Mouse (Mus musculus): ENCODE results near the gene Shtn1. TPM values are rescaled to one million over a fixed set of nuclear protein-coding genes. Genes with fewer than 3 reads are reported as not detected.

Shtn1 gene
- total RNA-seq, 2 experiments from 2014 or later: 0.42 to 1.3 TPM

GRCm38 (mm10) chr19:59052783-59053490 is 23.0 kb downstream of the Shtn1 start:
- ATAC-seq (replicated peaks; ENCODE audit: poor library complexity): no peak

DNA sequence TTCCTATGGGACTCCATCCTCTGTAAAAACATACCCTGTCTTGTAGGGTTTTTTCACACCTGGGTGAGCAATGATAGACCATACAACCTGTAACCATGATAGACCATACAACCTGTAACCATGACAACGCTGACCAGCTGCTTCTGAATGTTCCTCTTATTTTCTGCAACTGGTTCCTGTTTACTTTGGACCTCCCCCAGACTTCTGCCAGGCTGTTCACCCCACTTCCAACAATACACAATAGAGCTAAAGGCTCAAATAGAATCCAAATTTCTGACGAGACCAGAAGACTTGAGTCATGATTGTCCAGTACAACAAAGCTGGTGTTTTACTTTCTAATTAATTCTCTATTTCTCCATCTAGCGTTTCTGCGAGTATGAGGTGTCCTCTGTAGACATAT is 23.8 kb downstream of the Shtn1 start:
- no peak for ATAC-seq (replicated peaks; ENCODE audit: poor library complexity)

- ATAC-seq (replicated peaks; ENCODE audit: poor library complexity): no peak
Measured at GRCm38 (mm10) chr19:59051622-59052021, 24.3 kb downstream of the Shtn1 start.

DNA sequence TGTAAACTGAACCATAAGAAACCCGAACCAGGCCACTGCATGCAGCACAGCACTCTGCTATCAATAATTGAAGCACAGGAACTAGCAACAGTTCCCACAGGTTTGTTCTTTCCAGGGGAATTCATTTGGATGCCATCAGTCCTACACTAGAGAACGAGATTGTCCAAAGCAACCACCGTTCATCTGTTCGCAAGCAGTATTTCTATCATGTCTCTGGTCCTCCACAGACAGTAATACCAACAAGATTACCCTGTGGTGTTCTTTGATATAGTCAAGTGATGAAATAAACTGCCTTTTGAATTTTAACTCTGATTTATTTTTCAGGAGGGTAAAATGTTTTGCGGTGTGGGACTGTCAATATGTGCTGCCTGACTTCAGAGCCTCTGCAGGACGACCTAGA is 27.0 kb downstream of the Shtn1 start:
- no peak for ATAC-seq (replicated peaks; ENCODE audit: poor library complexity)

DNA sequence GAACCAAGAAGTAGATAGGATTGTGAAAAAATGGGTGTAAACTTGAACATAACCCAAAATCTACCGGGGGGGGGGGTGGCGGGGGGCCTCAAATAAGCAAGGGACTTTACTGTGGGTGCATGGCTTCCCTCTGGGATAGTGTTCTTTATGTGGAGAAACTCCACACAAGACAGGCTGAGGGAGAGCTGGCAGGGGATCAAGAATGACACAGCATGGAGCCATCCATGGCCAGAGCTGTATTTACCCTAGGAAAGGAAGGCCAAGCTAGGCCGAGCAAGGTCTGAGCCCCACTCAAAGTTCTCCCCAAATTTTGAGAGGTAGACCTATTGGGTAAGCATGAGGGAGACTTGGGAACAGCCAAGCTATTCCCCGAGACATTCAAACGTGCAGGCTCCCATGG is 28.4 kb downstream of the Shtn1 start:
- no peak for ATAC-seq (replicated peaks; ENCODE audit: poor library complexity)

DNA sequence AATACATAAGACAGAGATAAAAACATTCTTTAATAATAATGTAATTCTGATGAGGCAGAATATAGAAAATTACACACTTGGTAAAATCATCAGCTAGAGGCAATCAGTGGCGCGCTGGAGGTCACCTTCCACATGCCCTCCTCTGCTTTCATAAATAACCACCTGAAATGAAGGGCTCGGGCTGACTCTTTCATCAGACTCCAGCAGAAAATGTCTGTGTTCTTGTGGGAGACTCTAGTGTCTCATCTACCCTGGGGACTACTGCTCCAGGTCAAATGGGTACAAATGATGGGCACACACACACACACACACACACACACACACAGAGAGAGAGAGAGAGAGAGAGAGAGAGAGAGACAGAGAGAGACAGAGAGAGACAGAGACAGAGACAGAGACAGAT is 34.8 kb downstream of the Shtn1 start:
- ATAC-seq (replicated peaks; ENCODE audit: poor library complexity): no peak

DNA sequence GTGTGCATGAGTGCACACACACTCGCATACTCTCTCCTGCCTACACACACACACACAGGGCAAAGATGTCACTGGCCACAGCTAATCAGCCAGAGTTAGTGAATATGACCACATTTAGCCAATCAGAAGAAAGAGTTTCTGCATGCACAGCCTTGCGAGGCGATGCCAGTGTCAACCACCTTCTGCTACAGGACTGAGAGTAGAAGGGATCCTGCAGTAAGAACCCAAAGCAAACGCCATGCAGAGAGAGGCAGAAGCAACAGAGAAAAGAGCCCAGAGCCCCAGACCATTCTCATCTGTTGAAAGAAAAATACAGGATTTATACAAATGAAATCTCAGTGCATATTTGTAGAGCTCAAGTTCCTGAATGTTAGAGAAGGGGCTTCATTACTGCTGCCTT is 37.1 kb downstream of the Shtn1 start:
- no peak for ATAC-seq (replicated peaks; ENCODE audit: poor library complexity)

DNA sequence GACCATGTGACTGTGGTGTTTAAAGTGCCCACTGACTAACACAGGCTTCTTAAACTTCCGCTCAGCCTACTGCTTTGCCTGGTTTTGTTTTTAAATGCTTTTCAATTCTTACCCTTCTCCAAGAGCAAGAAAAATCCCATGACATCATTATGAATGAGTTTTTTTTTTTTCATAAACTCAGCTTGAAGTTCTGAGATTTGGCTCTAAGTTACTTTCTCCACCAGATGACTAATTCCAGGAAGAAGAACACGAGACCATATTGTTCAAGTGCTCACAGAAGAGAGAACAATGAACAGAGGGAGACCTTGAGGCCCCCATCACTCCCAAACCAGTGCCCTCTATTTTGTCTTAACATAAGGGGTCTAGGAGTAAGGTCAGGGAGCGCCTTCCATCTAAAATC is 39.1 kb downstream of the Shtn1 start:
- no peak for ATAC-seq (replicated peaks; ENCODE audit: poor library complexity)

GRCm38 (mm10) chr19:59033241-59033640 is 42.7 kb downstream of the Shtn1 start:
- no peak for ATAC-seq (replicated peaks; ENCODE audit: poor library complexity)

DNA sequence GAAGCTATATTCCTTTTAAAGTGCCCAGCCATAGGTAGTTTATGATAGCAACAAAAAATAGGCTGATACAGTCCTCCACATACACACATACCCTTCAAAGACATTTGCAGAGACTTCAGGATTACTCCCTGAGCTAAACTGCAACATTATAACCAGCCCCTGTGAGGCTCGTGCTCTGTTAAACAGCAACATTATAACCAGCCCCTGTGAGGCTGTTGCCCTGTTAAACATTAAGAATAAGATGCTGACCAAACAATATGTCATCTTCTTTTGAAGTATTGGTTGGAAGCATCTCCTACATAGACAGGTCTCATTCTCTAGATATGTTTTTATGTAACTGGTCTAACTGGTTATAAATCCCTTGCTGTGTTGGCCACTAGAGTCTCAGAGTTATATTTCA is 45.7 kb downstream of the Shtn1 start:
- ATAC-seq (replicated peaks; ENCODE audit: poor library complexity): no peak

- no peak for ATAC-seq (replicated peaks; ENCODE audit: poor library complexity)
Measured at GRCm38 (mm10) chr19:59029011-59029410, 46.9 kb downstream of the Shtn1 start.

GRCm38 (mm10) chr19:59028130-59028529 is 47.8 kb downstream of the Shtn1 start:
- ATAC-seq (replicated peaks; ENCODE audit: poor library complexity): no peak

GRCm38 (mm10) chr19:59023876-59024275 is 52.0 kb downstream of the Shtn1 start:
- ATAC-seq (replicated peaks; ENCODE audit: poor library complexity): no peak

GRCm38 (mm10) chr19:59021644-59022043 is 54.3 kb downstream of the Shtn1 start:
- no peak for ATAC-seq (replicated peaks; ENCODE audit: poor library complexity)

GRCm38 (mm10) chr19:59010802-59011201 is 65.1 kb downstream of the Shtn1 start:
- ATAC-seq (replicated peaks; ENCODE audit: poor library complexity): no peak

GRCm38 (mm10) chr19:59006577-59007340 is 69.1 kb downstream of the Shtn1 start:
- ATAC-seq (replicated peaks; ENCODE audit: poor library complexity): no peak

- ATAC-seq (replicated peaks; ENCODE audit: poor library complexity): no peak
Measured at GRCm38 (mm10) chr19:59002827-59003226, 73.1 kb downstream of the Shtn1 start.

- no peak for ATAC-seq (replicated peaks; ENCODE audit: poor library complexity)
Measured at GRCm38 (mm10) chr19:58981571-58981970, 94.3 kb downstream of the Shtn1 start.

DNA sequence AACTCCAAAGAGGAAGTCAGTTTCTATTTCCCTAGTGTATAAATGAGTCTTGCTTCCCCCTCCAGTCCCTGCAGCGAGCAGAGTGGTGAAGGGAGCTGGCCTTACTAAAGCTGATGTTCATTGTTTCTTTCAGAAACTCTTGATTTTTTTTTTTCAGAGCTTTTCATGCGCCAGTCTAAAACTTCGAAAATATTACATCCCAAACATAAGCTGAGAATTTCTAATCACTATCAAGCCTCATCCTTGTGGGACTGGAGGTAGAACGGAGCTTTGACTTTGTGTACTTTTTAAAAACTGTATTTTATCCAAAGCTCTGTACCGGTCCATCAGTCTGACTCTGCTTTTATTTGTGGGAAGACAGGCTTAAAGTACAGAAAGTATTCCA is 95.9 kb downstream of the Shtn1 start:
- no peak for ATAC-seq (replicated peaks; ENCODE audit: poor library complexity)

DNA sequence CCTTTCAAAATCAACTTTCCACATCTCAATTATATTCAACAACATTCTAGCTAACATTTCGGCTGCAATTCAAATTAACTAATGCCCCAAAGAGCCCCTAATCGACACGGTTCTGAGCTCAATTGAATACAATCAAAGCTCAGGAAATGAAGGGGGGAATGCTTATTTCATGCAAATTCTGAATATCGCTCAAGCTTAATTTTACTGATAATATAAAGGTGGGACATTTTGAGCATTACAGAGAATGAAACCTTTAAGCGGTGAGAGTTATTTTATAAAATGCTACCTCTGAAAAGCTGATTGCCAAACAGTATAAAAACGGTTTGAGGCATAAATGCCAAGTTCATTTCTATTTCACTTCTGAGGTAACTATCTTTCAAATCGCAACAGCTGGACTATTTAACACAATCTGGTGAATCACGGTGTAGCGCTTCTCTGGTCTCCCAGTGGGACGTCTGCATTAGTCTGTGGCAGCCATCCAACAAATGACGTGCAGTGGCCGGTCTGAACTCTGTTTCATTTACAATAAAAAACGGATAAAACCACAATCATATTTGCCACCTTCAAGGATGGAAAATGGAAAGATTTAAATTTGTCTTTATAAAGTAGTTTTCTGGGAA is 96.4 kb downstream of the Shtn1 start:
- ATAC-seq (replicated peaks; ENCODE audit: poor library complexity): no peak

DNA sequence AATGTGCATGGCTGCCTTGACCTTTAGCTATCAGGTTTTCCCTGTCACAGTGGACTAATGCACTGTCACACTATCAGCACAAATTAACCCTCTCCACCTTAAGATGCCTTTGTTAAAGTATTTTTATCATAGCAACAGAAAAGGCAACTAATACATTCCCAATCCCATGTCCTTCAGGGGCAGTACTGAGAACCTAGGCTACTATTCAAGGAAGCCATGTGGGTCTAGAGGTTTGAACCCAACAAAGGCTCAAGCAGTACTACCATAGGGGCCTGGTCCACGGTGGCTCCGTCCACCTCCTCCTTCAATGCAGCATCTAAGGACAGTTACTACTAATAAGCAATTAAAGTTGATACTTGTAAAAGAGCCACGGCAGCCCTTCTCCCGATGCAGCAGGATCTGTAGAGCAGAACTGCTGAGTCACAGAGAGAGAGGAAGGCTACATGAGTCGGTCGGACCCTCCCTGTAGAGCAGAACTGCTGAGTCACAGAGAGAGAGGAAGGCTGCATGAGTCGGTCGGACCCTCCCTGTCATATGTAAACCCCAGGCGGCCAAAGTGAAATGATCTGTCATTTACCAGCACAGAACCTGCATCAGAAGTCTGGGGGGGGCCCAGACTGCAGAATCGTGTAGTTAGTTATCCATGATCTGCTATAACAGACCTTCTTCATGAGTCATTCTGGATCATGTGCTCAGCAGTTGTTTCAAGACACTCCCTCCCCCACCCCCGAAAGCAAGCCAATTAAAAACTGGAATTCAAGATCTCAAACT is 97.3 kb downstream of the Shtn1 start:
- peak; percentile 99 for ATAC-seq (replicated peaks; ENCODE audit: poor library complexity)
